Mouse (Mus musculus) T-helper 1 cell (primary cell): Measurements from ENCODE around the gene Gm281.
"Not testable (repeated sequence)": the region's sequence is repeated elsewhere in the genome, so short reads cannot be mapped to it uniquely, and the experiment has no call there.

ENCODE experiments used
- in situ Hi-C: fragments of 300-600 bp; cut with MboI, MseI; formaldehyde crosslinking; loops from one replicate; pipeline ENCODE4 v1.15.1; 2025; ENCODE audit warnings: high pct_unique_total_duplicates

Gm281 gene

GRCm38 (mm10) chr14:13914387-13915082, at the start of gene Gm281:
Gene Gm281, minus strand, starts transcription at chr14:13914478.
- in situ Hi-C loops: loop anchor here (5.0 to 25.0 kb wide), 2 partner anchors 557 to 1627 kb away; partner anchors contain the start of genes 3830406C13Rik and Gm49355

GRCm38 (mm10) chr14:13963527-13963926, 49.2 kb upstream of the Gm281 start:
- in situ Hi-C loops: loop anchor here (10.0 kb wide), 1 partner anchor 381 kb away; the partner anchor contains the start of gene Il3ra

- in situ Hi-C loops: loop anchor here (10.0 kb wide), 1 partner anchor 382 kb away; the partner anchor contains the start of gene Il3ra
These were observed 48.2 kb upstream of the Gm281 start for GRCm38 (mm10) chr14:13962476-13962875.

GRCm38 (mm10) chr14:13961401-13962112, 47.3 kb upstream of the Gm281 start, which contains the start of the genes Atxn7 and Thoc7:
Gene Atxn7, plus strand, starts transcription at chr14:13961440.
Gene Thoc7, minus strand, starts transcription at chr14:13961852.
- in situ Hi-C loops: loop anchor here (10.0 kb wide), 1 partner anchor 383 kb away; the partner anchor contains the start of gene Il3ra

GRCm38 (mm10) chr14:13960482-13961325, 46.4 kb upstream of the Gm281 start:
- in situ Hi-C loops: loop anchor here (10.0 kb wide), 1 partner anchor 384 kb away; the partner anchor contains the start of gene Il3ra

GRCm38 (mm10) chr14:13960079-13960478, 45.8 kb upstream of the Gm281 start:
- in situ Hi-C loops: loop anchor here (10.0 kb wide), 1 partner anchor 385 kb away; the partner anchor contains the start of gene Il3ra

- in situ Hi-C loops: not testable (repeated sequence)
These were observed 37.9 kb upstream of the Gm281 start for GRCm38 (mm10) chr14:13952151-13952550.

- in situ Hi-C loops: no loop called here
These were observed 36.1 kb upstream of the Gm281 start for GRCm38 (mm10) chr14:13950401-13950800.

GRCm38 (mm10) chr14:13948345-13948744, 34.1 kb upstream of the Gm281 start:
- in situ Hi-C loops: no loop called here

- in situ Hi-C loops: no loop called here
These were observed 30.4 kb upstream of the Gm281 start for GRCm38 (mm10) chr14:13944686-13945085.

- in situ Hi-C loops: no loop called here
These were observed 19.7 kb upstream of the Gm281 start for GRCm38 (mm10) chr14:13934052-13934371.

- in situ Hi-C loops: no loop called here
These were observed 19.2 kb upstream of the Gm281 start for GRCm38 (mm10) chr14:13933290-13934051.

- in situ Hi-C loops: loop anchor here (5.0 to 25.0 kb wide), 2 partner anchors 560 to 1630 kb away; partner anchors contain the start of genes 3830406C13Rik and Gm49355
These were observed 3.4 kb upstream of the Gm281 start for GRCm38 (mm10) chr14:13917630-13918029.

- in situ Hi-C loops: loop anchor here (5.0 to 25.0 kb wide), 2 partner anchors 560 to 1630 kb away; partner anchors contain the start of genes 3830406C13Rik and Gm49355
These were observed 2.9 kb upstream of the Gm281 start for GRCm38 (mm10) chr14:13917208-13917607.

GRCm38 (mm10) chr14:13915207-13915606, 929 bp upstream of the Gm281 start:
- in situ Hi-C loops: loop anchor here (5.0 to 25.0 kb wide), 2 partner anchors 558 to 1628 kb away; partner anchors contain the start of genes 3830406C13Rik and Gm49355

- in situ Hi-C loops: loop anchor here (25.0 kb wide), 1 partner anchor 1623 kb away; the partner anchor contains the start of genes 3830406C13Rik and Gm49355
These were observed 4.1 kb downstream of the Gm281 start for GRCm38 (mm10) chr14:13910148-13910547.

- in situ Hi-C loops: loop anchor here (10.0 to 25.0 kb wide), 2 partner anchors 732 to 1620 kb away; partner anchors contain the start of genes 3830406C13Rik and Gm49355
These were observed 7.1 kb downstream of the Gm281 start for GRCm38 (mm10) chr14:13907145-13907544.

GRCm38 (mm10) chr14:13906461-13906860, 7.8 kb downstream of the Gm281 start:
- in situ Hi-C loops: loop anchor here (10.0 to 25.0 kb wide), 2 partner anchors 732 to 1619 kb away; partner anchors contain the start of genes 3830406C13Rik and Gm49355

GRCm38 (mm10) chr14:13901611-13902067, 12.6 kb downstream of the Gm281 start:
- in situ Hi-C loops: loop anchor here (10.0 to 25.0 kb wide), 2 partner anchors 727 to 1614 kb away; partner anchors contain the start of genes 3830406C13Rik and Gm49355

- in situ Hi-C loops: loop anchor here (25.0 kb wide), 1 partner anchor 1308 kb away; no protein-coding TSS in a partner anchor
These were observed 19.1 kb downstream of the Gm281 start for GRCm38 (mm10) chr14:13895198-13895597.
